8 mouse cellular contexts compared by ENCODE assay signal in genomic region chr7:17024141-17024540, GRCm38 (mm10). TPM values are rescaled to one million over a fixed set of nuclear protein-coding genes. Genes with fewer than 3 reads are reported as not detected.
DNase-seq lines count a peak whose midpoint lies in the region; ATAC-seq and TF ChIP-seq lines count a peak whose summit lies in the region.

No protein-coding gene starts in this region.

- ATAC-seq in hindbrain, postnatal 0 days: no peak
- ATAC-seq in kidney, postnatal 0 days (replicated peaks; ENCODE audit: low FRiP score, low read depth): no peak
- ATAC-seq in midbrain, embryonic 16.5 days: no peak
- no peak for ATAC-seq in activated CD4-positive, CD25-positive, alpha-beta regulatory T cell, adult 4 months

- H3K9ac ChIP-seq in hindbrain, postnatal 0 days (replicated peaks; ENCODE audit: low read length): no peak overlapping the region
- H3K9ac ChIP-seq in kidney, postnatal 0 days (ENCODE audit: low read depth, low read length): 0 out of 2 replicates have a peak overlapping the region, but pooled peaks have one; percentile 36
- H3K9ac ChIP-seq in midbrain, embryonic 16.5 days (ENCODE audit: low read depth, low read length): no peak overlapping the region

- peaks cover 37% of the 10 kb centered on the region for H3K36me3 ChIP-seq in hindbrain, postnatal 0 days (ENCODE audit: insufficient read depth, low read length)
- H3K36me3 ChIP-seq in hindbrain, embryonic 10.5 days: peaks cover 67% of the 10 kb centered on the region
- 0 out of 2 replicates have a peak, but pooled peaks cover 15% of the 10 kb centered on the region for H3K36me3 ChIP-seq in kidney, postnatal 0 days (ENCODE audit: insufficient read depth, low read length)
- H3K36me3 ChIP-seq in midbrain, embryonic 16.5 days (ENCODE audit: control insufficient read depth, insufficient read depth, low read length): peaks cover 28% of the 10 kb centered on the region

- TF ChIP-seq CTCF in hindbrain, postnatal 0 days (IDR thresholded peaks at IDR 0.05; ENCODE audit: low read depth): no peak
- TF ChIP-seq CTCF in kidney, postnatal 0 days (IDR thresholded peaks at IDR 0.05; ENCODE audit: low read depth): no peak

- no peak overlapping the region for H3K4me3 ChIP-seq in hindbrain, postnatal 0 days (ENCODE audit: low read length)
- H3K4me3 ChIP-seq in hindbrain, embryonic 10.5 days: no peak overlapping the region
- no peak overlapping the region for H3K4me3 ChIP-seq in kidney, postnatal 0 days (replicated peaks; ENCODE audit: low read depth, low read length)
- no peak overlapping the region for H3K4me3 ChIP-seq in midbrain, embryonic 16.5 days (ENCODE audit: low read depth, low read length)

- no peaks in the 10 kb centered on the region for H3K27me3 ChIP-seq in hindbrain, postnatal 0 days (ENCODE audit: insufficient read depth, low read length)
- no peaks in the 10 kb centered on the region for H3K27me3 ChIP-seq in hindbrain, embryonic 10.5 days (ENCODE audit: insufficient read depth, poor library complexity, severe bottlenecking)
- H3K27me3 ChIP-seq in kidney, postnatal 0 days (ENCODE audit: insufficient read depth, low read length): no peaks in the 10 kb centered on the region
- no peaks in the 10 kb centered on the region for H3K27me3 ChIP-seq in midbrain, embryonic 16.5 days (ENCODE audit: control insufficient read depth, insufficient read depth, low read depth, low read length)

- H3K27ac ChIP-seq in hindbrain, postnatal 0 days: 0 out of 2 replicates have a peak overlapping the region, but pooled peaks have one; percentile 32
- no peak overlapping the region for H3K27ac ChIP-seq in hindbrain, embryonic 10.5 days
- H3K27ac ChIP-seq in kidney, postnatal 0 days: peak overlapping the region; percentile 76
- no peak overlapping the region for H3K27ac ChIP-seq in midbrain, embryonic 16.5 days (ENCODE audit: low read length)

- WGBS in hindbrain, postnatal 0 days: 85% methylated on average over 6 of the region's 6 CpGs
- WGBS in hindbrain, embryonic 10.5 days: 88% methylated on average over 6 of the region's 6 CpGs
- WGBS in kidney, postnatal 0 days: 65% methylated on average over 6 of the region's 6 CpGs
- WGBS in midbrain, embryonic 16.5 days: 92% methylated on average over 6 of the region's 6 CpGs

- H3K4me1 ChIP-seq in hindbrain, postnatal 0 days (ENCODE audit: insufficient read depth, low read length): peaks cover 20% of the 10 kb centered on the region
- H3K4me1 ChIP-seq in hindbrain, embryonic 10.5 days (replicated peaks): peaks cover 36% of the 10 kb centered on the region
- H3K4me1 ChIP-seq in kidney, postnatal 0 days (replicated peaks; ENCODE audit: insufficient read depth, low read length): peaks cover 31% of the 10 kb centered on the region
- peaks cover 18% of the 10 kb centered on the region for H3K4me1 ChIP-seq in midbrain, embryonic 16.5 days (ENCODE audit: control insufficient read depth, insufficient read depth, low read length)

- H3K9me3 ChIP-seq in hindbrain, postnatal 0 days (ENCODE audit: low read length): no peaks in the 10 kb centered on the region
- 0 out of 2 replicates have a peak, but pooled peaks cover 6% of the 10 kb centered on the region for H3K9me3 ChIP-seq in hindbrain, embryonic 10.5 days
- no peaks in the 10 kb centered on the region for H3K9me3 ChIP-seq in kidney, postnatal 0 days (replicated peaks; ENCODE audit: low read length)
- no peaks in the 10 kb centered on the region for H3K9me3 ChIP-seq in midbrain, embryonic 16.5 days (replicated peaks; ENCODE audit: control insufficient read depth, low read length, poor library complexity, severe bottlenecking)

- DNase-seq in hindbrain, postnatal 0 days (ENCODE audit: low spot score): no peak
- DNase-seq in hindbrain, embryonic 10.5 days (ENCODE audit: low spot score): no peak
- DNase-seq in cerebellum, postnatal 25 days: peak; percentile 54 to 77
- no peak for DNase-seq in kidney, postnatal 0 days (ENCODE audit: low spot score)
- peak; percentile 76 for DNase-seq in lung, postnatal 36 days
- no peak for DNase-seq in left cerebral cortex, adult 9 months (ENCODE audit: low spot score in 2 of 2)

- H3K4me2 ChIP-seq in hindbrain, postnatal 0 days (ENCODE audit: low read depth, low read length): no peak overlapping the region
- peak overlapping the region; percentile 6; the same call in 1 of the 2 replicates for H3K4me2 ChIP-seq in kidney, postnatal 0 days (ENCODE audit: low read length)
- H3K4me2 ChIP-seq in midbrain, embryonic 16.5 days (ENCODE audit: low read length): no peak overlapping the region

RNA-seq across cellular contexts. Expression of gene Ppp5c, which starts 3.6 kb away (rescaled TPM):
- total RNA-seq in hindbrain, postnatal 0 days (2014; rRNA removed): 68.9 and 86.0 TPM in 2 replicates
- polyA plus RNA-seq in hindbrain, postnatal 0 days (2015; fragmentation: Nextera tagmentation; extraction: Ambion mirVana): 140 and 143 TPM in 2 replicates
- 126 and 136 TPM in 2 replicates for polyA plus RNA-seq in hindbrain, embryonic 10.5 days (2016; fragmentation: Nextera tagmentation; extraction: Ambion mirVana)
- 82.0 and 95.4 TPM in 2 replicates for polyA plus RNA-seq in kidney, postnatal 0 days (2015; fragmentation: Nextera tagmentation; extraction: Ambion mirVana)
- 118 and 127 TPM in 2 replicates for polyA plus RNA-seq in midbrain, embryonic 16.5 days (2015; fragmentation: Nextera tagmentation; extraction: Ambion mirVana)
- 10 to 100 TPM; 49.6 to 63.3 TPM for polyA plus RNA-seq in activated CD4-positive, CD25-positive, alpha-beta regulatory T cell, adult 4 months (2017; shearing (Covaris generic))

RNA-seq across cellular contexts. Expression of gene Ccdc8, which starts 31.6 kb away (rescaled TPM):
- total RNA-seq in hindbrain, postnatal 0 days (2014; rRNA removed): 6.0 and 7.1 TPM in 2 replicates
- 3.0 and 3.6 TPM in 2 replicates for polyA plus RNA-seq in hindbrain, postnatal 0 days (2015; fragmentation: Nextera tagmentation; extraction: Ambion mirVana)
- polyA plus RNA-seq in hindbrain, embryonic 10.5 days (2016; fragmentation: Nextera tagmentation; extraction: Ambion mirVana): 7.3 and 13.5 TPM in 2 replicates
- polyA plus RNA-seq in kidney, postnatal 0 days (2015; fragmentation: Nextera tagmentation; extraction: Ambion mirVana): 15.7 and 16.9 TPM in 2 replicates
- 6.4 and 6.9 TPM in 2 replicates for polyA plus RNA-seq in midbrain, embryonic 16.5 days (2015; fragmentation: Nextera tagmentation; extraction: Ambion mirVana)
- under 1 TPM in 1 of 2 experiments, not detected in 1; 0.16 TPM for polyA plus RNA-seq in activated CD4-positive, CD25-positive, alpha-beta regulatory T cell, adult 4 months (2017; shearing (Covaris generic))

RNA-seq across cellular contexts. Expression of gene Hif3a, which starts 38.1 kb away (rescaled TPM):
- 5.7 and 22.1 TPM in 2 replicates for total RNA-seq in hindbrain, postnatal 0 days (2014; rRNA removed)
- polyA plus RNA-seq in hindbrain, postnatal 0 days (2015; fragmentation: Nextera tagmentation; extraction: Ambion mirVana): 2.5 and 3.4 TPM in 2 replicates
- polyA plus RNA-seq in hindbrain, embryonic 10.5 days (2016; fragmentation: Nextera tagmentation; extraction: Ambion mirVana): 4.8 and 5.6 TPM in 2 replicates
- 5.1 and 6.1 TPM in 2 replicates for polyA plus RNA-seq in kidney, postnatal 0 days (2015; fragmentation: Nextera tagmentation; extraction: Ambion mirVana)
- 4.0 and 5.7 TPM in 2 replicates for polyA plus RNA-seq in midbrain, embryonic 16.5 days (2015; fragmentation: Nextera tagmentation; extraction: Ambion mirVana)
- polyA plus RNA-seq in activated CD4-positive, CD25-positive, alpha-beta regulatory T cell, adult 4 months (2017; shearing (Covaris generic)): under 1 TPM; 0.32 to 0.49 TPM

RNA-seq across cellular contexts. Expression of gene Gm42372, which starts 41.3 kb away (rescaled TPM):
- total RNA-seq in hindbrain, postnatal 0 days (2014; rRNA removed): 36.9 and 41.7 TPM in 2 replicates
- polyA plus RNA-seq in hindbrain, postnatal 0 days (2015; fragmentation: Nextera tagmentation; extraction: Ambion mirVana): 8.2 and 8.9 TPM in 2 replicates
- polyA plus RNA-seq in hindbrain, embryonic 10.5 days (2016; fragmentation: Nextera tagmentation; extraction: Ambion mirVana): 0.91 and 0.93 TPM in 2 replicates
- polyA plus RNA-seq in kidney, postnatal 0 days (2015; fragmentation: Nextera tagmentation; extraction: Ambion mirVana): 0.09 and 0.13 TPM in 2 replicates
- polyA plus RNA-seq in midbrain, embryonic 16.5 days (2015; fragmentation: Nextera tagmentation; extraction: Ambion mirVana): 7.2 and 7.3 TPM in 2 replicates
- polyA plus RNA-seq in activated CD4-positive, CD25-positive, alpha-beta regulatory T cell, adult 4 months (2017; shearing (Covaris generic)): 1 to 10 TPM; 3.6 to 4.2 TPM

RNA-seq across cellular contexts. Expression of gene Psg16, which starts 49.7 kb away (rescaled TPM):
- total RNA-seq in hindbrain, postnatal 0 days (2014; rRNA removed): 3.4 and 4.4 TPM in 2 replicates
- polyA plus RNA-seq in hindbrain, postnatal 0 days (2015; fragmentation: Nextera tagmentation; extraction: Ambion mirVana): 5.8 and 6.6 TPM in 2 replicates
- polyA plus RNA-seq in hindbrain, embryonic 10.5 days (2016; fragmentation: Nextera tagmentation; extraction: Ambion mirVana): 0.07 and 0.20 TPM in 2 replicates
- polyA plus RNA-seq in kidney, postnatal 0 days (2015; fragmentation: Nextera tagmentation; extraction: Ambion mirVana): 0.07 TPM in 1 of 2 replicates, not detected in the other
- 5.7 and 7.2 TPM in 2 replicates for polyA plus RNA-seq in midbrain, embryonic 16.5 days (2015; fragmentation: Nextera tagmentation; extraction: Ambion mirVana)
- polyA plus RNA-seq in activated CD4-positive, CD25-positive, alpha-beta regulatory T cell, adult 4 months (2017; shearing (Covaris generic)): 1 to 10 TPM in 1 of 2 experiments, not detected in 1; 1.1 TPM

Comparison
In these comparisons a context has a peak if more than half of its experiments do, and no peak if none do; other contexts are left out.
1. H3K27ac ChIP-seq: peak in hindbrain, postnatal 0 days (single experiment) and kidney, postnatal 0 days (single experiment); none in hindbrain, embryonic 10.5 days (single experiment) and midbrain, embryonic 16.5 days (single experiment).
2. DNase-seq: peak in cerebellum, postnatal 25 days (2 of 2) and lung, postnatal 36 days (single experiment); none in hindbrain, postnatal 0 days (single experiment), hindbrain, embryonic 10.5 days (single experiment), kidney, postnatal 0 days (single experiment) and left cerebral cortex, adult 9 months (0 of 2).